Mouse (Mus musculus) midbrain, postnatal 0 days (tissue): ENCODE data around the gene Stpg1. TPM values are rescaled to one million over a fixed set of nuclear protein-coding genes. Genes with fewer than 3 reads are reported as not detected.

ENCODE experiments used
- ATAC-seq: fragments of 200-750 bp; cut with Nextera tagmentation; 2 replicates; pipeline ENCODE4 v1.8.0; 2017; ENCODE audit warnings: moderate number of reproducible peaks, mild to moderate bottlenecking, moderate TSS enrichment, moderate library complexity; ENCODE audit not compliant: low FRiP score
- DNase-seq: peaks from one replicate; pipeline ENCODE4 v3.0.0-alpha.2; 2015; ENCODE audit warnings: low spot score
- H3K27ac ChIP-seq: fragments of 300-500 bp; sonication (generic); 2 replicates; pipeline ENCODE4 v1.5.1; 2014; ENCODE audit warnings: low read depth, mild to moderate bottlenecking, low read length, mixed read lengths
- H3K27me3 ChIP-seq: fragments of 300-500 bp; sonication (generic); 2 replicates; pipeline ENCODE4 v1.6.1; 2014; ENCODE audit warnings: low read length, control low read depth, mixed read lengths; ENCODE audit not compliant: insufficient read depth
- H3K36me3 ChIP-seq: fragments of 300-500 bp; sonication (generic); 2 replicates; pipeline ENCODE4 v1.6.1; 2014; ENCODE audit warnings: low read length, control low read depth, mixed read lengths; ENCODE audit not compliant: insufficient read depth
- H3K4me1 ChIP-seq: fragments of 300-500 bp; sonication (generic); 2 replicates; pipeline ENCODE4 v1.6.1; 2014; ENCODE audit warnings: mild to moderate bottlenecking, control low read depth, antibody characterized with exemption, low read length, mixed read lengths; ENCODE audit not compliant: insufficient read depth
- H3K4me2 ChIP-seq: fragments of 300-500 bp; sonication (generic); 2 replicates; pipeline ENCODE4 v1.6.1; 2014; ENCODE audit warnings: low read depth, mild to moderate bottlenecking, low read length, mixed read lengths; ENCODE audit not compliant: poor library complexity, severe bottlenecking
- H3K4me3 ChIP-seq: fragments of 300-500 bp; sonication (generic); 2 replicates; pipeline ENCODE4 v1.5.1; 2014; ENCODE audit warnings: low read depth, mild to moderate bottlenecking, low read length, moderate library complexity
- H3K9ac ChIP-seq: fragments of 300-500 bp; sonication (generic); replicated peaks from 2 replicates; pipeline ENCODE4 v1.6.1; 2014; ENCODE audit warnings: mild to moderate bottlenecking, low read length, moderate library complexity, mixed read lengths; ENCODE audit not compliant: poor library complexity, severe bottlenecking
- H3K9me3 ChIP-seq: fragments of 300-500 bp; sonication (generic); 2 replicates; pipeline ENCODE4 v1.6.1; 2016; ENCODE audit warnings: low read length, control low read depth
- CTCF ChIP-seq: IDR thresholded peaks from 2 replicates; pipeline ENCODE4 v1.5.1; 2016; ENCODE audit warnings: antibody characterized with exemption, mild to moderate bottlenecking
- WGBS: fragments of 180-500 bp; shearing (Covaris S2); extraction: QIAGEN DNeasy Blood & Tissue Kit; methylation state at CpG from one replicate; pipeline ENCODE4 v1.1.7; 2014; 5-methylcytosine and 5-hydroxymethylcytosine counted together
- polyA plus RNA-seq: library from polyadenylated mRNA; unstranded; fragments of >200 nt; fragmentation: Nextera tagmentation; extraction: Ambion mirVana; gene quantifications from 2 replicates; pipeline ENCODE4 v1.2.1, GENCODE M21; 2015
- total RNA-seq: library from RNA; depleted of rRNA; stranded (reverse); fragments of >200 nt; gene quantifications from 2 replicates; pipeline ENCODE4 v1.2.3, GENCODE M21; 2014

The Stpg1 gene
- total and polyA plus RNA-seq, 2 experiments from 2014 or later: 0.28 to 0.55 TPM

DNA sequence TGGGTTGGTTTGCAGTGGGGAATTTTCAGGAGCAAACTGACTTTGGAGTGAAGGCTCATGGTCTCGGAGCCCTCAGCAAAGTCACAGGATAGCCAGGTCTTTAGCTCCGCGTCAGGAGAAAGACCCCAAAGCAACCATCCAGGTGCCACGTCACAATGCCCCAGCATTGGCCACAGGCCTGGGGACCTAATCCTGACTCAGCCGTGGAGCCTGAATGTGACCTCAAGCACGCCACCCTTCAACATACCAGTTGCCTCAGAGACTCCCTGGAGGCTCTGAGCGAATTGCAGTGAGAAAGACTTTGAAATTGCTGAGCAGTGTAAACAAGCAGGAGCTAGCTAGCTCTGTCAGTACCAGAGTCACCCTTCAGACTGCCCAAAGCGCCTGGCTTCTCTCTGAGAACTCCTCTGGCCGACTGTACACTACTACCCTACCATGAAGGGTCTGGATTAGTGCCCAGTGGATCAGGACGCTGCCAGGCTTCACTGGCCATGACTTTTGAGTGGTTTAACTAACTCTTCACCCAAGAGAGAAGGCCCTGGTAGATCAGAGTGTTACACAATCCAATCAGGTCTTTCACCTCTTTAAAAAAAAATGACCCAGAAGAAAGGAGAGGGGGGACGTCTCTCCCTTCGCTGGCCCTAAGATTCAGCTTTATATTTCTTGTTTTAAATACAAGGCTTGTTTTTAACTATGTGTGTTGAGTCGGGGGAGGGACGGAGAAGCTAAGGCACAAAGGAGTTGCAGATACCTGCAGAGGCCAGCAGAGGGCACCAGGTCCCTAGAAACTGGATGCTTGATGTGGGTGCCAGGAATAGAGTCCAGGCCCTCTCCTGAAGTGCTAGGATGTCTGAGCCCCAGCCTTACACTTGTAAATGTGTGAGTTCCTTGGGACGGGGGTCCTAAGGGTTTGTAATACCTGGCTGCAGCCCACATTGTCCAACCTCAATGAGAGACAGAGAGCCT, 22.0 kb downstream of the Stpg1 start:
- ATAC-seq (no peak), DNase-seq (peak; percentile 50)
- Histone ChIP-seq H3K9ac (no peak overlapping the region), H3K9me3 (no peaks in the 10 kb centered on the region), H3K27me3 (no peaks in the 10 kb centered on the region; the same call in 1 of the 2 replicates), H3K4me2 (no peak overlapping the region), H3K4me3 (no peak overlapping the region), H3K4me1 (no peaks in the 10 kb centered on the region), H3K36me3 (no peaks in the 10 kb centered on the region), H3K27ac (no peak overlapping the region)
- 59% methylated on average over 15 of the region's 15 CpGs for WGBS
- TF ChIP-seq CTCF: peak; percentile 76

DNA sequence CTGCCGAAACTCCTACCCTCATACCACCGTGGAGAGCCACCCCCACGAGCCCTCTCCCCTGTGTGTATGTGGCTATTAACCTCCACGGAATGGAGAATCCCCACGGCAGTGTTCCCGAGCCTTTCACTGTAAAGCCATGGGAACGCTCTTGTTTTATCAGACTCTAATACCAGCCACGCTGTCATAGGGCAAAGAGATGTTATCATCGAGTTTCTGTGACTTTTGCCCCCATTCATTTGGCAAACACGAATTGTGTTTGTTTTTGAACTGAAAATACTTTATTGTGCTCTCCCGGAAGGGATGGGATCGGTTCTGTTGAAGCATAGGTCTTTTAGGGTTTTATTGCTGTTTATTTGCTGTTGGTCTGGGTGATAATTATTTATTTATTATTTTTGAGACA, 23.5 kb downstream of the Stpg1 start:
- no peak overlapping the region for H3K4me2 ChIP-seq
- H3K36me3 ChIP-seq: no peaks in the 10 kb centered on the region
- no peak overlapping the region for H3K9ac ChIP-seq
- no peak for TF ChIP-seq CTCF
- ATAC-seq (no peak), DNase-seq (no peak)
- H3K27ac ChIP-seq: no peak overlapping the region
- H3K9me3 ChIP-seq: no peaks in the 10 kb centered on the region
- H3K4me1 ChIP-seq: no peaks in the 10 kb centered on the region
- WGBS: 86% methylated on average over 12 of the region's 12 CpGs
- no peak overlapping the region for H3K4me3 ChIP-seq
- H3K27me3 ChIP-seq: peaks cover 4% of the 10 kb centered on the region; the same call in 1 of the 2 replicates

DNA sequence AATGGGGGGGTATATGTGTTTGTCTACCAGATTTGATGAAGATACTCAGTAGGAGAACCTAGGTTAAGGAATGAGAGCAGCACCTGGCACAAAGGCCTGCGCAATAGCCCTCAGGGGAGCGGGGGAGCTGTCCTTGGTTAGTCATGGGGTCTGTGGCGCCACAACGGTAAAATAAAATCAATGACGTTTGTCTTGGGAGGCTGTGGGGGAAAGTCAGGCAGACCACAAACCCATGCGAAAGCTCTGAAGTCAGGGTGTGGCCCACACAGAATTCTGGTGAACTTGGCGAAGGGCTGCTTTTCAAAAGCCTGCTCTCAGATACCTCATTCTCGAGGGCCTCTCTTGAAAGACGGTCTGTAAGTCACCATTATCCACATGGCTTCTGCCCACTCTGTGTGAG, 25.8 kb downstream of the Stpg1 start:
- Histone ChIP-seq H3K36me3 (no peaks in the 10 kb centered on the region), H3K4me3 (no peak overlapping the region), H3K27ac (no peak overlapping the region), H3K4me1 (no peaks in the 10 kb centered on the region), H3K9ac (no peak overlapping the region), H3K27me3 (peaks cover 4% of the 10 kb centered on the region), H3K9me3 (no peaks in the 10 kb centered on the region), H3K4me2 (no peak overlapping the region)
- TF ChIP-seq CTCF: no peak
- ATAC-seq (no peak), DNase-seq (no peak)
- WGBS: 77% methylated on average over 9 of the region's 9 CpGs

DNA sequence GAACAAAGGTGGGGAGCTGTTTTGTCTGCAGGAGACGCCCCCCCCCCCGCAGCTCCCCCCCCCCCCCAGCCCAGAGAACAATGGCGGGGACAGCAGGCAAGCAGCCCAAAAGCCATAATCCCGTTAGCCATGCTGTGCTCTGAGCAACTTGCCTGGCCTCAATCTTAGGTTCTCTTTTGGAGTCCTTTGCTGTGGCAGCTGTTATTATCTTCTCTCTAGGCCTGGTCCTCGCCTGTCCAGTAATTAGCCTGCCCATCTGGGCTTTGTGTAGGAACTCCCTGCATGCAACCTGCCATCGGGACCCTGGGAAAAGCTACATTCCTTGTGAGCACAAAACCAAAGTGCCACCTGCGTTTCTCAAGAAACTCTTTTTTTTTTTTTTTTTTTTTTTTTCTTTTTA, 29.3 kb downstream of the Stpg1 start:
- Histone ChIP-seq H3K36me3 (no peaks in the 10 kb centered on the region), H3K4me2 (no peak overlapping the region), H3K4me3 (no peak overlapping the region), H3K9ac (no peak overlapping the region), H3K4me1 (0 out of 2 replicates have a peak, but pooled peaks cover 3% of the 10 kb centered on the region), H3K27me3 (peaks cover 7% of the 10 kb centered on the region), H3K9me3 (no peaks in the 10 kb centered on the region), H3K27ac (no peak overlapping the region)
- DNase-seq: peak; percentile 69
- TF ChIP-seq CTCF: no peak
- WGBS: 11% methylated on average over 5 of the region's 7 CpGs
- no peak for ATAC-seq

DNA sequence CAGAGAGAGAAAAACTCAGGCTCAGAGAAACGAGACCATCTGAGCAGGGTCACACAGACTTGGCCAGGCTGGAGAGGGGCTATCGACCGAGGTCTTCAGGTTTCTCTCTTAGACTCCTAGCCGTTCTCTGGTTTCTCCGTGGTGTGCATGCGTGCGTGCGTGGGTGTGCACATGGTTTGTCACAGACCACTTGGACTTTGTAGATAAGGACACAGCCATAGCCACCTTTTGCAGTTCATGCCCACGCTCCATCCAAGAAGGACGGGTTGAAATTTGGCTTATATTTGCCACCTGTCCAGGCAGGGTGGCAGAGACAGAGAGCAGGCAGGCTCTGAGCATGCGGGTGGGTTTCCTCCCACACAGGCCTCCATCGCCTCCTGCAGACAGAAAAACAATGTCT, 30.5 kb downstream of the Stpg1 start:
- Histone ChIP-seq H3K36me3 (no peaks in the 10 kb centered on the region), H3K4me3 (no peak overlapping the region), H3K4me2 (no peak overlapping the region), H3K4me1 (0 out of 2 replicates have a peak, but pooled peaks cover 3% of the 10 kb centered on the region), H3K9ac (no peak overlapping the region), H3K9me3 (no peaks in the 10 kb centered on the region), H3K27ac (no peak overlapping the region), H3K27me3 (peaks cover 7% of the 10 kb centered on the region)
- no peak for TF ChIP-seq CTCF
- WGBS: 58% methylated on average over 12 of the region's 12 CpGs
- ATAC-seq: no peak
- DNase-seq: no peak
